Mouse (Mus musculus) lung, embryonic 14.5 days (tissue): ENCODE measurements around the gene Cd209c. TPM values are rescaled to one million over a fixed set of nuclear protein-coding genes. Genes with fewer than 3 reads are reported as not detected.

ENCODE experiments used
- ATAC-seq: fragments of 200-750 bp; cut with Nextera tagmentation; 2 replicates; pipeline ENCODE4 v1.8.0; 2017; ENCODE audit warnings: mild to moderate bottlenecking, moderate TSS enrichment, moderate library complexity; ENCODE audit not compliant: insufficient read depth
- DNase-seq: peaks from one replicate; pipeline ENCODE4 v3.0.0-alpha.2; 2015
- H3K27ac ChIP-seq: fragments of 300-500 bp; sonication (generic); 2 replicates; pipeline ENCODE4 v1.5.1; 2014; ENCODE audit warnings: low read depth, mild to moderate bottlenecking, moderate library complexity
- H3K27me3 ChIP-seq: fragments of 300-500 bp; sonication (generic); 2 replicates; pipeline ENCODE4 v1.6.1; 2014; ENCODE audit warnings: low read length, control low read depth; ENCODE audit not compliant: insufficient read depth
- H3K36me3 ChIP-seq: fragments of 300-500 bp; sonication (generic); 2 replicates; pipeline ENCODE4 v1.6.1; 2014; ENCODE audit warnings: control low read depth; ENCODE audit not compliant: insufficient read depth
- H3K4me1 ChIP-seq: fragments of 300-500 bp; sonication (generic); 2 replicates; pipeline ENCODE4 v1.6.1; 2014; ENCODE audit warnings: antibody characterized with exemption, control low read depth; ENCODE audit not compliant: insufficient read depth
- H3K4me2 ChIP-seq: fragments of 300-500 bp; sonication (generic); 2 replicates; pipeline ENCODE4 v1.6.1; 2014; ENCODE audit warnings: mild to moderate bottlenecking
- H3K4me3 ChIP-seq: fragments of 300-500 bp; sonication (generic); 2 replicates; pipeline ENCODE4 v1.5.1; 2014; ENCODE audit warnings: low read depth, low read length
- H3K9ac ChIP-seq: fragments of 300-500 bp; sonication (generic); 2 replicates; pipeline ENCODE4 v1.6.1; 2014
- H3K9me3 ChIP-seq: fragments of 300-500 bp; sonication (generic); 2 replicates; pipeline ENCODE4 v1.6.1; 2016; ENCODE audit warnings: low read depth, low read length, control low read depth
- CTCF ChIP-seq: IDR thresholded peaks from 2 replicates; pipeline ENCODE4 v1.5.1; 2016; ENCODE audit warnings: antibody characterized with exemption, low read depth
- WGBS: fragments of 180-500 bp; shearing (Covaris S2); extraction: QIAGEN DNeasy Blood & Tissue Kit; methylation state at CpG from one replicate; pipeline ENCODE4 v1.1.7; 2014; 5-methylcytosine and 5-hydroxymethylcytosine counted together
- polyA plus RNA-seq: library from polyadenylated mRNA; unstranded; fragments of >200 nt; fragmentation: Nextera tagmentation; extraction: Ambion mirVana; gene quantifications from 2 replicates; pipeline ENCODE4 v1.2.1, GENCODE M21; 2014

Cd209c gene
- 0.42 and 0.53 TPM in 2 replicates for polyA plus RNA-seq

DNA sequence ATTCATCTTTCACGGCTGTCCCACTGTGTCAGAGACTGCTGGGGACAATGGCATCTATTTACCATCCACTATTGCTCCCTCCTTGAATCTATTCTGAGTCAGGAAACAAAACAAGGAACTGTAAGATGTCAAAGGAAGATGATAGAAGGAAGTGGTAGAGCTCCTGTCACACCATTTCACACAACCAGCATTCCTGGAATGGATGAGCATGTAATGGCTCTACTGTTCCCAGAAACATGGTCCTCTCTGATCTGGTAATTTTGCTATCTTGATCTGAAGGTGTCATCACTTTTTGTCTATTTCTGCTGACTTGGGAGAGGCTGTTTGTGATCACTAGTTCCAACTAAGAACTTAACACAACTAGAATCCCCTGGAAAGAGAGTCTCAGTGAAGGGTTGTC is at the start of gene Cd209c:
Cd209c (minus strand) TSS at position 101 of the 400 bp plus-strand sequence.
- Histone ChIP-seq H3K4me1 (no peaks in the 10 kb centered on the region), H3K9me3 (no peaks in the 10 kb centered on the region), H3K27ac (no peak within 1 kb of the TSS), H3K27me3 (no peaks in the 10 kb centered on the region), H3K9ac (no peak within 1 kb of the TSS), H3K36me3 (no peaks in the 10 kb centered on the region), H3K4me2 (no peak within 1 kb of the TSS), H3K4me3 (no peak within 1 kb of the TSS)
- no peak for ATAC-seq
- TF ChIP-seq CTCF: no peak
- DNase-seq: no peak
- WGBS: 74% methylated on average over 1 of the region's 1 CpGs

DNA sequence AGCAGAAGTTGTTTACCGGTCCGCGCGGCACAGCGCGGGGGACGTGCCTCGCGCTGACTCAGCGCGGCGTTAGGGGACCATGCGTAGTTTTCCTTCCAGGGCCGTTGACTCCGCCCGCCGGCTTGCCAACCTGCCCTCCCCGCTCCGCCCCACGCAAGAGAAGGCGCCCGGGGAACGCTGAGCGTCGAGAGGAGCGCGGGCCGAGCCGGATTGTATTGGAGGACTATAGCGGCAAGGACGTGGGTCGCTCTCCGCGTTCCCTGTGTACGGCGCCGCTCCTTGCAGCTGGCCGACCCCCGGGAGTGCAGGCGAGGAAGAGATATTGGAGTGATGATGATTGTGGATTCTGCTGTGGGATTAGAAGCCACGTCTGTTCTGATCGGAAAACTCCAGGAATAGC is 39.7 kb upstream of the Cd209c start:
- Histone ChIP-seq H3K9ac (no peak overlapping the region), H3K4me1 (no peaks in the 10 kb centered on the region), H3K9me3 (peaks cover 3% of the 10 kb centered on the region; the same call in 1 of the 2 replicates), H3K36me3 (no peaks in the 10 kb centered on the region), H3K27me3 (no peaks in the 10 kb centered on the region), H3K4me2 (peak overlapping the region; percentile 40; the same call in 1 of the 2 replicates), H3K27ac (no peak overlapping the region), H3K4me3 (peak overlapping the region; percentile 8; the same call in 1 of the 2 replicates)
- ATAC-seq: no peak; the same call in 1 of the 2 replicates
- TF ChIP-seq CTCF: no peak
- DNase-seq: peak; percentile 17
- 29% methylated on average over 42 of the region's 42 CpGs for WGBS

DNA sequence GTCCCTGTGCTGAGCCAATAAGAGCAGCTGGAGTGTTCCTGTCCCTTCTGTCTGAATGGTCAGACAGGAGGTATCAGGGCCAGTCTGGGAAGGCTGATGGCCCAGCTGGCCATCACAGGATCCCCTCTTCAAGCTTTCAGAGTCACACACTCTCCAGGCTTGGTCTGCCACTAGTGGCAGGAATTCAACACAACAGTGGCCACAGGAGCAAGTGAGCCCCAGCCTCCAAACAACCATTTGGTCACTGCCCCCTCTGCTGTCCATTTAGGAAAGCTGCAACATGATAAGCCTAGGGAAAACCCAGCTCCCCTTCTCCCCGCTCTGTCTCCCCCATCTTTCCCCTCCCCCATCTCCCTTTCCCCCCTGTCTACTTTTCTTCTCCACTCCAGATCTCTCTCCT is 1.5 kb upstream of the Cd209c start:
- Histone ChIP-seq H3K4me1 (no peaks in the 10 kb centered on the region), H3K27me3 (no peaks in the 10 kb centered on the region), H3K36me3 (no peaks in the 10 kb centered on the region), H3K9ac (no peak overlapping the region), H3K4me2 (no peak overlapping the region), H3K27ac (no peak overlapping the region), H3K4me3 (no peak overlapping the region), H3K9me3 (no peaks in the 10 kb centered on the region)
- ATAC-seq (no peak), DNase-seq (peak; percentile 38)
- TF ChIP-seq CTCF: peak; percentile 42
- 71% methylated on average over 1 of the region's 1 CpGs for WGBS

DNA sequence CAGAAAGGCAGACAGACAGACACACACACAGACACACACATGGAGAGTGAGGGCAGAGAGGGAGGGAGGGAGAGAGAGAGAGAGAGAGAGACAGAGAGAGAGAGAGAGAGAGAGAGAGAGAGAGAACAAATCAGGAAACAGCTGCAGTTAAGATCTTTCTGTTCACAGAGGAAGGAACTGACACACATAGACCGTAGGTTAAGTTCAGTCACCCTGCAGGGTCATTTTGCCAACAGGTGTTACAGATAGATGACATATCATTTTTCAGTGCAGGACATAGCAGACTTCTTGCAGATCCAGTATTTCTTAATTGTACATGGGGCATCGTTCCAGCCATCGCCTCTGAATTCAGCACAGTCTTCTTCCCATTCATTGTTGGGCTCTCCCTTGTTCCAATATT is 14.5 kb downstream of the Cd209c start:
- no peak overlapping the region for H3K4me2 ChIP-seq
- ATAC-seq: no peak

DNA sequence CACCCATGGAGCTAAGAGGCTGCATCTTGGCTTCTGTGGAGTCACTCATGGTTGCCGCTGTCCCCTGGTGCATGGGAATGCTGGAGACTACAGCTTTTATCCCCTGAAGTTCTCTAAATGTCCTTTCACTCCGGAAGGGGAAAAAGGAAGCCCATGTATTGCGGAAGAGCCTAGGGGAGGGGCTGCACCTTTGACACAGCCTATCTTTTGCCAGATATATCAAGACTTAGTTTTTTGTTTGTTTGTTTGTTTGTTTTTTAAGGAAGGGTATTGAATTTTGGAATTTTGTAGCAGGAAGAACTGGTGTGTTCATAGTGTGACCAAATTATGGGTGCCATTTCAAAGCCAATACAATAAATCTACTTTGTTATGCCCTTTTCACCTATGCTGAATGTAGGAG is 27.8 kb downstream of the Cd209c start, which contains the start of gene Cd209b:
Cd209b (minus strand) TSS at position 101 of the 400 bp plus-strand sequence.
- Histone ChIP-seq H3K4me2 (no peak within 1 kb of the TSS), H3K4me3 (no peak within 1 kb of the TSS), H3K4me1 (no peaks in the 10 kb centered on the region), H3K9ac (no peak within 1 kb of the TSS), H3K27ac (no peak within 1 kb of the TSS), H3K36me3 (no peaks in the 10 kb centered on the region), H3K27me3 (no peaks in the 10 kb centered on the region), H3K9me3 (no peaks in the 10 kb centered on the region)
- 85% methylated on average over 3 of the region's 3 CpGs for WGBS
- ATAC-seq: no peak
- TF ChIP-seq CTCF: no peak
- no peak for DNase-seq

More for the DNA sequence above, 14.5 kb downstream of the Cd209c start:
- H3K4me1 ChIP-seq: no peaks in the 10 kb centered on the region
- no peak for TF ChIP-seq CTCF
- H3K27me3 ChIP-seq: no peaks in the 10 kb centered on the region
- no peak for DNase-seq
- no peak overlapping the region for H3K4me3 ChIP-seq
- 85% methylated on average over 3 of the region's 3 CpGs for WGBS
- H3K9ac ChIP-seq: no peak overlapping the region
- no peaks in the 10 kb centered on the region for H3K36me3 ChIP-seq
- no peaks in the 10 kb centered on the region for H3K9me3 ChIP-seq
- no peak overlapping the region for H3K27ac ChIP-seq

Other genes starting within 250 kb of the Cd209c start
- gene Clec4g, start 234.1 kb downstream of the Cd209c start, polyA plus RNA-seq: 0.66 TPM in 1 of 2 replicates, not detected in the other
- 0.38 TPM in 2 replicates for gene Cd209a, start 205.8 kb downstream of the Cd209c start, polyA plus RNA-seq
- gene Cd209e, start 100.4 kb downstream of the Cd209c start, polyA plus RNA-seq: not detected in 2 replicates
- gene Cd209d, start 76.2 kb downstream of the Cd209c start, polyA plus RNA-seq: not detected in 2 replicates
- gene Cd209b, start 27.9 kb downstream of the Cd209c start, polyA plus RNA-seq: not detected in 2 replicates
- not detected in 2 replicates for gene Cd209f, start 151.1 kb upstream of the Cd209c start, polyA plus RNA-seq
- gene Cd209g, start 179.4 kb upstream of the Cd209c start, polyA plus RNA-seq: not detected in 2 replicates
- gene Evi5l, start 211.8 kb upstream of the Cd209c start, polyA plus RNA-seq: 21.7 and 26.8 TPM in 2 replicates